Mouse (Mus musculus) CH12.LX (cell line): ENCODE measurements around the gene Gm9821.

Experiments
- BHLHE40 ChIP-seq: IDR thresholded peaks from 2 replicates; pipeline ENCODE4 v1.6.1; 2011; ENCODE audit warnings: mild to moderate bottlenecking, low read depth, low read length, improper control_type of control experiment
- CHD2 ChIP-seq: IDR thresholded peaks from 2 replicates; pipeline ENCODE4 v1.6.1; 2011; ENCODE audit warnings: low read length, improper control_type of control experiment
- CTCF ChIP-seq, 2 experiments: IDR thresholded peaks in 1 of 2; conservative IDR thresholded peaks in 1 of 2; 2 replicates each; pipeline ENCODE4 v1.5.1; 2011 to 2012; ENCODE audit warnings: low read depth in 2 of 2, low read length in 2 of 2, improper control_type of control experiment in 1 of 2, inconsistent platforms in 1 of 2, mild to moderate bottlenecking in 1 of 2, moderate library complexity in 1 of 2
- EP300 ChIP-seq: IDR thresholded peaks from 2 replicates; pipeline ENCODE4 v1.6.1; 2011; ENCODE audit warnings: low read length, improper control_type of control experiment
- GABPA ChIP-seq: IDR thresholded peaks from 2 replicates; pipeline ENCODE4 v1.6.1; 2012; ENCODE audit warnings: low read depth, low read length, improper control_type of control experiment, inconsistent platforms; ENCODE audit not compliant: insufficient replicate concordance
- HCFC1 ChIP-seq: IDR thresholded peaks from 2 replicates; pipeline ENCODE4 v1.6.1; 2012; ENCODE audit warnings: low read depth, mild to moderate bottlenecking, inconsistent platforms, low read length, improper control_type of control experiment
- JUN ChIP-seq: IDR thresholded peaks from 2 replicates; pipeline ENCODE4 v1.6.1; 2011; ENCODE audit warnings: low read depth, mild to moderate bottlenecking, low read length, improper control_type of control experiment, moderate library complexity; ENCODE audit not compliant: insufficient read depth
- POLR2A ChIP-seq: IDR thresholded peaks from 2 replicates; pipeline ENCODE4 v1.6.1; 2011; ENCODE audit warnings: low read depth, mild to moderate bottlenecking, improper control_type of control experiment, low read length
- SIN3A ChIP-seq: IDR thresholded peaks from 2 replicates; pipeline ENCODE4 v1.6.1; 2012; ENCODE audit warnings: low read length, improper control_type of control experiment, inconsistent platforms
- SMC3 ChIP-seq: IDR thresholded peaks from 2 replicates; pipeline ENCODE4 v1.6.1; 2011; ENCODE audit warnings: low read depth, low read length, improper control_type of control experiment
- TBP ChIP-seq: conservative IDR thresholded peaks from 2 replicates; pipeline ENCODE4 v1.6.1; 2011; ENCODE audit warnings: low read depth, low read length, improper control_type of control experiment
- ZC3H11A ChIP-seq: IDR thresholded peaks from 2 replicates; pipeline ENCODE4 v1.6.1; 2012; ENCODE audit warnings: low read depth, mild to moderate bottlenecking, inconsistent platforms, low read length, improper control_type of control experiment

GRCm38 (mm10) chr2:91902336-91902735 lies 43.2 kb upstream of the Gm9821 start:
- no peak for TF ChIP-seq EP300
- TF ChIP-seq CTCF (conservative IDR thresholded peaks at IDR 0.05 in 1 of 2, IDR thresholded peaks at IDR 0.05 in 1 of 2; ENCODE audit: low read depth in 2 of 2, low read length in 2 of 2), result no peak
- no peak for TF ChIP-seq HCFC1
- no peak for TF ChIP-seq SMC3
- no peak for TF ChIP-seq SIN3A
- no peak for TF ChIP-seq TBP
- no peak for TF ChIP-seq ZC3H11A
- TF ChIP-seq CHD2, result no peak
- no peak for TF ChIP-seq POLR2A
- no peak for TF ChIP-seq JUN
- no peak for TF ChIP-seq BHLHE40
- TF ChIP-seq GABPA, result no peak
